15 mouse cellular contexts compared by ENCODE assay signal in genomic region chr2:103343611-103344010, GRCm38 (mm10). TPM values are rescaled to one million over a fixed set of nuclear protein-coding genes. Genes with fewer than 3 reads are reported as not detected.
DNase-seq lines count a peak whose midpoint lies in the region.
"Had no signal": no experiment of that assay in that cellular context is flagged by ENCODE, and none has a peak within 500 bp of the region (broad histone marks: within the 10 kb centered on the region; RNA-seq: fewer than 3 reads in every experiment).

No protein-coding gene starts in this region.

- no peak overlapping the region for H3K4me3 ChIP-seq in embryonic facial prominence, embryonic 10.5 days
- H3K4me3 ChIP-seq in hindbrain, embryonic 10.5 days, result no peak overlapping the region
- H3K4me3 ChIP-seq: embryonic facial prominence, embryonic 12.5 days; liver, embryonic 12.5 days; megakaryocyte, embryonic 14.5 days; neural tube, embryonic 12.5 days had no signal

- no peaks in the 10 kb centered on the region for H3K4me1 ChIP-seq in embryonic facial prominence, embryonic 10.5 days
- peaks cover 6% of the 10 kb centered on the region for H3K4me1 ChIP-seq in hindbrain, embryonic 10.5 days (replicated peaks)
- H3K4me1 ChIP-seq: embryonic facial prominence, embryonic 12.5 days; neural tube, embryonic 12.5 days had no signal

- no peak overlapping the region for H3K27ac ChIP-seq in embryonic facial prominence, embryonic 10.5 days (replicated peaks)
- H3K27ac ChIP-seq in hindbrain, embryonic 10.5 days, result no peak overlapping the region
- H3K27ac ChIP-seq: embryonic facial prominence, embryonic 12.5 days; liver, embryonic 12.5 days; neural tube, embryonic 12.5 days had no signal

- no peaks in the 10 kb centered on the region for H3K27me3 ChIP-seq in embryonic facial prominence, embryonic 10.5 days (replicated peaks; ENCODE audit: low read depth, poor library complexity, severe bottlenecking)
- no peaks in the 10 kb centered on the region for H3K27me3 ChIP-seq in hindbrain, embryonic 10.5 days (ENCODE audit: insufficient read depth, poor library complexity, severe bottlenecking)
- H3K27me3 ChIP-seq: embryonic facial prominence, embryonic 12.5 days; neural tube, embryonic 12.5 days had no signal

- H3K9me3 ChIP-seq in embryonic facial prominence, embryonic 10.5 days, result no peaks in the 10 kb centered on the region
- no peaks in the 10 kb centered on the region for H3K9me3 ChIP-seq in hindbrain, embryonic 10.5 days
- H3K9me3 ChIP-seq: embryonic facial prominence, embryonic 12.5 days; liver, embryonic 12.5 days; megakaryocyte, embryonic 14.5 days; neural tube, embryonic 12.5 days had no signal

- peak; percentile 83 for DNase-seq in heart, adult 11 months
- DNase-seq in heart, postnatal 4 days, result no peak
- DNase-seq in 3134 (ENCODE audit: extremely low read depth, insufficient read length, low spot score), result peak; percentile 25
- DNase-seq in adrenal gland, adult 8-10 months, result peak; percentile 79
- peak; percentile 23 for DNase-seq in lung, postnatal 14 days
- no peak for DNase-seq in spleen, adult 18-20 months
- DNase-seq in embryonic facial prominence, embryonic 10.5 days (ENCODE audit: low spot score), result no peak
- DNase-seq in hindbrain, embryonic 10.5 days (ENCODE audit: low spot score), result no peak
- DNase-seq: cerebellum, adult 11 months; gastrocnemius, postnatal 14 days had no signal

- H3K36me3 ChIP-seq in embryonic facial prominence, embryonic 10.5 days (replicated peaks), result no peaks in the 10 kb centered on the region
- no peaks in the 10 kb centered on the region for H3K36me3 ChIP-seq in hindbrain, embryonic 10.5 days
- H3K36me3 ChIP-seq: embryonic facial prominence, embryonic 12.5 days; liver, embryonic 12.5 days; neural tube, embryonic 12.5 days had no signal

- 85% methylated on average over 7 of the region's 7 CpGs for whole genome bisulfite sequencing in embryonic facial prominence, embryonic 10.5 days
- 88% methylated on average over 7 of the region's 7 CpGs for WGBS in hindbrain, embryonic 10.5 days

RNA-seq across cellular contexts. Expression of gene Ehf, which starts 40.5 kb away (rescaled TPM):
- total RNA-seq in heart, postnatal 4 days (2021), result not detected
- under 1 TPM in 2 of 4 experiments, not detected in 2; 0.35 to 0.84 TPM for total RNA-seq in adrenal gland, adult 8-10 months (2022)
- not detected in 2 replicates for polyA plus RNA-seq in embryonic facial prominence, embryonic 10.5 days (2016; fragmentation: Nextera tagmentation; extraction: Ambion mirVana)
- polyA plus RNA-seq in hindbrain, embryonic 10.5 days (2016; fragmentation: Nextera tagmentation; extraction: Ambion mirVana), result 0.18 TPM in 1 of 2 replicates, not detected in the other
- total RNA-seq: gastrocnemius, postnatal 14 days; heart, postnatal 25 days had no signal
- polyA plus RNA-seq: neural tube, embryonic 12.5 days had no signal

Comparison
In these comparisons a context has a peak if more than half of its experiments do, and no peak if none do; other contexts are left out.
1. DNase-seq: peak in heart, adult 11 months (single experiment), 3134 (single experiment), adrenal gland, adult 8-10 months (single experiment) and lung, postnatal 14 days (single experiment); none in heart, postnatal 4 days (single experiment), spleen, adult 18-20 months (0 of 2), embryonic facial prominence, embryonic 10.5 days (single experiment) and hindbrain, embryonic 10.5 days (single experiment).